Mouse (Mus musculus) megakaryocyte, embryonic 14.5 days (primary cell): ENCODE measurements around the gene Map4k2.

Experiments used
- FLI1 ChIP-seq: IDR thresholded peaks from 2 replicates; pipeline ENCODE4 v1.6.1; 2012; ENCODE audit warnings: low read length, inconsistent platforms, mixed read lengths
- GATA1 ChIP-seq: IDR thresholded peaks from 3 replicates; pipeline ENCODE4 v1.6.1; 2012; ENCODE audit warnings: mixed read lengths, low read length, inconsistent platforms, borderline replicate concordance

- TF ChIP-seq FLI1 (no peak), GATA1 (no peak)
Measured at GRCm38 (mm10) chr19:6342276-6342933, 1.5 kb downstream of the Map4k2 start.
